Mouse (Mus musculus): ENCODE measurements at regions not wholly inside any gene's neighbourhood (a gene's known extent, or its start where the extent isn't known, plus 50 kb on each side); places are given as distances from the start of the nearest gene placed in this dataset.
A peak's percentile ranks its signal among the peaks of the same experiment; 100 is the strongest.

GRCm38 (mm10) chr11:34995515-34995914 is 125.5 kb upstream of the Slit3 start:
- 74% methylated on average over 4 of the region's 4 CpGs for WGBS
- no peak for ATAC-seq (ENCODE audit: low FRiP score, low TSS enrichment)
- no peaks in the 10 kb centered on the region for H3K9me3 ChIP-seq (ENCODE audit: control insufficient read depth, low read length)
- H3K27ac ChIP-seq (ENCODE audit: low read depth, low read length) = no peak overlapping the region
- no peaks in the 10 kb centered on the region for H3K27me3 ChIP-seq (ENCODE audit: control insufficient read depth, insufficient read depth, low read length)
- no peaks in the 10 kb centered on the region for H3K4me1 ChIP-seq (ENCODE audit: control insufficient read depth, insufficient read depth, low read length)
- no peaks in the 10 kb centered on the region for H3K36me3 ChIP-seq (ENCODE audit: control insufficient read depth, insufficient read depth, low read length)
- no peak overlapping the region for H3K9ac ChIP-seq (ENCODE audit: low read depth, low read length)
- no peak overlapping the region for H3K4me2 ChIP-seq (replicated peaks; ENCODE audit: low read depth, low read length)
- H3K4me3 ChIP-seq (ENCODE audit: low read length) = no peak overlapping the region

- H3K27me3 ChIP-seq (ENCODE audit: control insufficient read depth, insufficient read depth, low read length) = no peaks in the 10 kb centered on the region
- no peak overlapping the region for H3K4me2 ChIP-seq (replicated peaks; ENCODE audit: low read depth, low read length)
- ATAC-seq (ENCODE audit: low FRiP score, low TSS enrichment) = no peak
- no peak overlapping the region for H3K9ac ChIP-seq (ENCODE audit: low read depth, low read length)
- WGBS = 69% methylated on average over 5 of the region's 5 CpGs
- no peaks in the 10 kb centered on the region for H3K9me3 ChIP-seq (ENCODE audit: control insufficient read depth, low read length)
- H3K36me3 ChIP-seq (ENCODE audit: control insufficient read depth, insufficient read depth, low read length) = no peaks in the 10 kb centered on the region
- H3K4me1 ChIP-seq (ENCODE audit: control insufficient read depth, insufficient read depth, low read length) = no peaks in the 10 kb centered on the region
- no peak overlapping the region for H3K4me3 ChIP-seq (ENCODE audit: low read length)
- no peak overlapping the region for H3K27ac ChIP-seq (ENCODE audit: low read depth, low read length)
These were observed 138.1 kb upstream of the Slit3 start for GRCm38 (mm10) chr11:34982775-34983457.

- ATAC-seq (ENCODE audit: low FRiP score, low TSS enrichment) = no peak
- no peak overlapping the region for H3K4me3 ChIP-seq (ENCODE audit: low read length)
- WGBS = 76% methylated on average over 1 of the region's 1 CpGs
These were observed 140.8 kb upstream of the Slit3 start for GRCm38 (mm10) chr11:34980210-34980609.

GRCm38 (mm10) chr11:34977861-34978260 is 143.2 kb upstream of the Slit3 start:
- no peak overlapping the region for H3K4me3 ChIP-seq (ENCODE audit: low read length)
- H3K4me2 ChIP-seq (replicated peaks; ENCODE audit: low read depth, low read length) = no peak overlapping the region
- H3K27me3 ChIP-seq (ENCODE audit: control insufficient read depth, insufficient read depth, low read length) = no peaks in the 10 kb centered on the region
- no peaks in the 10 kb centered on the region for H3K4me1 ChIP-seq (ENCODE audit: control insufficient read depth, insufficient read depth, low read length)
- H3K9ac ChIP-seq (ENCODE audit: low read depth, low read length) = no peak overlapping the region
- no peaks in the 10 kb centered on the region for H3K9me3 ChIP-seq (ENCODE audit: control insufficient read depth, low read length)
- H3K36me3 ChIP-seq (ENCODE audit: control insufficient read depth, insufficient read depth, low read length) = no peaks in the 10 kb centered on the region
- 86% methylated on average over 7 of the region's 7 CpGs for WGBS
- H3K27ac ChIP-seq (ENCODE audit: low read depth, low read length) = no peak overlapping the region
- ATAC-seq (ENCODE audit: low FRiP score, low TSS enrichment) = no peak

More at GRCm38 (mm10) chr11:34980210-34980609, 140.8 kb upstream of the Slit3 start:
- H3K36me3 ChIP-seq (ENCODE audit: control insufficient read depth, insufficient read depth, low read length) = no peaks in the 10 kb centered on the region
- H3K27ac ChIP-seq (ENCODE audit: low read depth, low read length) = no peak overlapping the region
- no peaks in the 10 kb centered on the region for H3K27me3 ChIP-seq (ENCODE audit: control insufficient read depth, insufficient read depth, low read length)
- no peak overlapping the region for H3K4me2 ChIP-seq (replicated peaks; ENCODE audit: low read depth, low read length)
- no peaks in the 10 kb centered on the region for H3K9me3 ChIP-seq (ENCODE audit: control insufficient read depth, low read length)
- no peak overlapping the region for H3K9ac ChIP-seq (ENCODE audit: low read depth, low read length)
- H3K4me1 ChIP-seq (ENCODE audit: control insufficient read depth, insufficient read depth, low read length) = no peaks in the 10 kb centered on the region

GRCm38 (mm10) chr11:34975771-34976302 is 142.4 kb upstream of the Spdl1 start:
- no peaks in the 10 kb centered on the region for H3K4me1 ChIP-seq (ENCODE audit: control insufficient read depth, insufficient read depth, low read length)
- no peaks in the 10 kb centered on the region for H3K9me3 ChIP-seq (ENCODE audit: control insufficient read depth, low read length)
- no peak for ATAC-seq (ENCODE audit: low FRiP score, low TSS enrichment)
- no peak overlapping the region for H3K9ac ChIP-seq (ENCODE audit: low read depth, low read length)
- 50% methylated on average over 8 of the region's 8 CpGs for WGBS
- H3K4me2 ChIP-seq (replicated peaks; ENCODE audit: low read depth, low read length) = no peak overlapping the region
- no peaks in the 10 kb centered on the region for H3K27me3 ChIP-seq (ENCODE audit: control insufficient read depth, insufficient read depth, low read length)
- H3K27ac ChIP-seq (ENCODE audit: low read depth, low read length) = no peak overlapping the region
- H3K4me3 ChIP-seq (ENCODE audit: low read length) = no peak overlapping the region
- H3K36me3 ChIP-seq (ENCODE audit: control insufficient read depth, insufficient read depth, low read length) = no peaks in the 10 kb centered on the region

- Histone ChIP-seq H3K9ac (ENCODE audit: low read depth, low read length) (no peak overlapping the region), H3K27ac (ENCODE audit: low read depth, low read length) (no peak overlapping the region), H3K27me3 (ENCODE audit: control insufficient read depth, insufficient read depth, low read length) (no peaks in the 10 kb centered on the region), H3K4me3 (ENCODE audit: low read length) (no peak overlapping the region), H3K4me2 (replicated peaks; ENCODE audit: low read depth, low read length) (no peak overlapping the region), H3K36me3 (ENCODE audit: control insufficient read depth, insufficient read depth, low read length) (no peaks in the 10 kb centered on the region), H3K4me1 (ENCODE audit: control insufficient read depth, insufficient read depth, low read length) (no peaks in the 10 kb centered on the region), H3K9me3 (ENCODE audit: control insufficient read depth, low read length) (no peaks in the 10 kb centered on the region)
- WGBS = 8% methylated on average over 1 of the region's 1 CpGs
- ATAC-seq (ENCODE audit: low FRiP score, low TSS enrichment) = no peak
These were observed 140.1 kb upstream of the Spdl1 start for GRCm38 (mm10) chr11:34973467-34973921.

- Histone ChIP-seq H3K9ac (ENCODE audit: low read depth, low read length) (no peak overlapping the region), H3K27ac (ENCODE audit: low read depth, low read length) (no peak overlapping the region), H3K4me1 (ENCODE audit: control insufficient read depth, insufficient read depth, low read length) (no peaks in the 10 kb centered on the region), H3K27me3 (ENCODE audit: control insufficient read depth, insufficient read depth, low read length) (no peaks in the 10 kb centered on the region), H3K9me3 (ENCODE audit: control insufficient read depth, low read length) (no peaks in the 10 kb centered on the region), H3K36me3 (ENCODE audit: control insufficient read depth, insufficient read depth, low read length) (no peaks in the 10 kb centered on the region), H3K4me3 (ENCODE audit: low read length) (no peak overlapping the region), H3K4me2 (replicated peaks; ENCODE audit: low read depth, low read length) (no peak overlapping the region)
- 46% methylated on average over 5 of the region's 5 CpGs for WGBS
- ATAC-seq (ENCODE audit: low FRiP score, low TSS enrichment) = no peak
These were observed 139.6 kb upstream of the Spdl1 start for GRCm38 (mm10) chr11:34973012-34973411.

GRCm38 (mm10) chr11:34959291-34959690 is 125.8 kb upstream of the Spdl1 start:
- Histone ChIP-seq H3K9ac (ENCODE audit: low read depth, low read length) (no peak overlapping the region), H3K27ac (ENCODE audit: low read depth, low read length) (no peak overlapping the region), H3K36me3 (ENCODE audit: control insufficient read depth, insufficient read depth, low read length) (no peaks in the 10 kb centered on the region), H3K27me3 (ENCODE audit: control insufficient read depth, insufficient read depth, low read length) (no peaks in the 10 kb centered on the region), H3K4me1 (ENCODE audit: control insufficient read depth, insufficient read depth, low read length) (no peaks in the 10 kb centered on the region), H3K9me3 (ENCODE audit: control insufficient read depth, low read length) (no peaks in the 10 kb centered on the region), H3K4me3 (ENCODE audit: low read length) (no peak overlapping the region), H3K4me2 (replicated peaks; ENCODE audit: low read depth, low read length) (no peak overlapping the region)
- ATAC-seq (ENCODE audit: low FRiP score, low TSS enrichment) = no peak
- WGBS = 72% methylated on average over 7 of the region's 7 CpGs

- H3K4me1 ChIP-seq (ENCODE audit: control insufficient read depth, insufficient read depth, low read length) = no peaks in the 10 kb centered on the region
- no peak overlapping the region for H3K9ac ChIP-seq (ENCODE audit: low read depth, low read length)
- 83% methylated on average over 4 of the region's 4 CpGs for WGBS
- H3K27ac ChIP-seq (ENCODE audit: low read depth, low read length) = no peak overlapping the region
- no peak overlapping the region for H3K4me2 ChIP-seq (replicated peaks; ENCODE audit: low read depth, low read length)
- no peaks in the 10 kb centered on the region for H3K27me3 ChIP-seq (ENCODE audit: control insufficient read depth, insufficient read depth, low read length)
- H3K36me3 ChIP-seq (ENCODE audit: control insufficient read depth, insufficient read depth, low read length) = no peaks in the 10 kb centered on the region
- no peaks in the 10 kb centered on the region for H3K9me3 ChIP-seq (ENCODE audit: control insufficient read depth, low read length)
- no peak overlapping the region for H3K4me3 ChIP-seq (ENCODE audit: low read length)
- ATAC-seq (ENCODE audit: low FRiP score, low TSS enrichment) = peak; percentile 76
These were observed 108.3 kb upstream of the Spdl1 start for GRCm38 (mm10) chr11:34941486-34942456.
